Mouse (Mus musculus) liver, adult 2 months (tissue): ENCODE data around the gene Frmd4a. TPM values are rescaled to one million over a fixed set of nuclear protein-coding genes. Genes with fewer than 3 reads are reported as not detected.

Experiments
- DNase-seq: peaks from one replicate; pipeline ENCODE4 v3.0.0-alpha.2; 2011; ENCODE audit warnings: low read depth, low spot score; ENCODE audit errors: extremely low read depth
- H3K27ac ChIP-seq: fragments of 200-500 bp; replicated peaks from 2 replicates; pipeline ENCODE4 v1.5.1; 2012; ENCODE audit warnings: low read depth, mild to moderate bottlenecking, control low read depth, inconsistent platforms, low read length; ENCODE audit not compliant: insufficient read depth
- H3K27me3 ChIP-seq: fragments of 200-500 bp; 2 replicates; pipeline ENCODE4 v1.6.1; 2012; ENCODE audit warnings: mild to moderate bottlenecking, moderate library complexity, low read length, inconsistent platforms; ENCODE audit not compliant: control insufficient read depth, insufficient read depth
- H3K36me3 ChIP-seq: fragments of 200-500 bp; 2 replicates; pipeline ENCODE4 v1.6.1; 2012; ENCODE audit warnings: low read length, inconsistent platforms; ENCODE audit not compliant: control insufficient read depth, insufficient read depth
- H3K4me1 ChIP-seq: fragments of 200-500 bp; 2 replicates; pipeline ENCODE4 v1.6.1; 2011; ENCODE audit warnings: low read length; ENCODE audit not compliant: control insufficient read depth, insufficient read depth
- H3K4me3 ChIP-seq: fragments of 200-500 bp; 2 replicates; pipeline ENCODE4 v1.5.1; 2011; ENCODE audit warnings: low read depth, mild to moderate bottlenecking, control low read depth, low read length, moderate library complexity; ENCODE audit not compliant: insufficient read depth
- H3K79me2 ChIP-seq: fragments of 200-500 bp; 2 replicates; pipeline ENCODE4 v1.6.1; 2012; ENCODE audit warnings: inconsistent platforms, mild to moderate bottlenecking, low read length, moderate library complexity; ENCODE audit not compliant: control insufficient read depth, insufficient read depth
- H3K9ac ChIP-seq: fragments of 200-500 bp; 2 replicates; pipeline ENCODE4 v1.6.1; 2012; ENCODE audit warnings: low read depth, mild to moderate bottlenecking, control low read depth, inconsistent platforms, low read length
- CTCF ChIP-seq: fragments of 200-500 bp; IDR thresholded peaks from 2 replicates; pipeline ENCODE4 v1.5.1; 2011; ENCODE audit warnings: low read depth, low read length, control low read depth
- POLR2A ChIP-seq: fragments of 200-500 bp; IDR thresholded peaks from 2 replicates; pipeline ENCODE4 v1.6.1; 2011; ENCODE audit warnings: low read length, control low read depth; ENCODE audit not compliant: insufficient read depth; ENCODE audit errors: extremely low read depth
- WGBS: fragments of 180-500 bp; shearing (Covaris S2); methylation state at CpG from one replicate; pipeline ENCODE4 v1.1.7; 2018; 5-methylcytosine and 5-hydroxymethylcytosine counted together
- polyA plus RNA-seq: library from polyadenylated mRNA; depleted of rRNA; stranded (reverse); fragments of >200 nt; gene quantifications from 2 replicates; pipeline ENCODE4 v1.2.3, GENCODE M21; 2012
- total RNA-seq: library from RNA; depleted of rRNA; stranded (reverse); fragments of >200 nt; gene quantifications from 2 replicates; pipeline ENCODE4 v1.2.3, GENCODE M21; 2014

Gene Frmd4a
- total and polyA plus RNA-seq, 2 experiments = 2.1 to 3.1 TPM

GRCm38 (mm10) chr2:4575975-4576374, 558.5 kb downstream of the Frmd4a start:
- no peak overlapping the region for H3K27ac ChIP-seq
- H3K4me1 ChIP-seq = peaks cover 18% of the 10 kb centered on the region
- H3K9ac ChIP-seq = no peak overlapping the region
- H3K27me3 ChIP-seq = no peaks in the 10 kb centered on the region
- 90% methylated on average over 7 of the region's 7 CpGs for WGBS
- DNase-seq = no peak
- no peak for TF ChIP-seq CTCF
- no peak for TF ChIP-seq POLR2A
- no peak overlapping the region for H3K4me3 ChIP-seq
- H3K36me3 ChIP-seq = peaks cover 14% of the 10 kb centered on the region; the same call in 1 of the 2 replicates
- H3K79me2 ChIP-seq = no peaks in the 10 kb centered on the region

GRCm38 (mm10) chr2:4578291-4578690, 560.8 kb downstream of the Frmd4a start:
- TF ChIP-seq POLR2A (no peak), CTCF (no peak)
- Histone ChIP-seq H3K79me2 (no peaks in the 10 kb centered on the region), H3K9ac (no peak overlapping the region), H3K4me3 (no peak overlapping the region), H3K4me1 (peaks cover 5% of the 10 kb centered on the region), H3K36me3 (peaks cover 14% of the 10 kb centered on the region; the same call in 1 of the 2 replicates), H3K27ac (peak overlapping the region; percentile 31; the same call in 1 of the 2 replicates), H3K27me3 (no peaks in the 10 kb centered on the region)
- 59% methylated on average over 5 of the region's 5 CpGs for WGBS
- DNase-seq = no peak

- Histone ChIP-seq H3K36me3 (peaks cover 12% of the 10 kb centered on the region; the same call in 1 of the 2 replicates), H3K4me1 (peaks cover 2% of the 10 kb centered on the region), H3K4me3 (no peak overlapping the region), H3K79me2 (no peaks in the 10 kb centered on the region), H3K27ac (peak overlapping the region; percentile 54), H3K27me3 (no peaks in the 10 kb centered on the region), H3K9ac (no peak overlapping the region)
- DNase-seq = no peak
- 75% methylated on average over 8 of the region's 8 CpGs for WGBS
- TF ChIP-seq POLR2A = no peak
- TF ChIP-seq CTCF = no peak
These were observed 562.0 kb downstream of the Frmd4a start for GRCm38 (mm10) chr2:4579357-4580068.

GRCm38 (mm10) chr2:4580666-4581065, 563.1 kb downstream of the Frmd4a start:
- peaks cover 6% of the 10 kb centered on the region; the same call in 1 of the 2 replicates for H3K36me3 ChIP-seq
- WGBS = 78% methylated on average over 6 of the region's 6 CpGs

GRCm38 (mm10) chr2:4582930-4583329, 565.4 kb downstream of the Frmd4a start:
- TF ChIP-seq CTCF (no peak), POLR2A (no peak)
- H3K79me2 ChIP-seq = no peaks in the 10 kb centered on the region
- WGBS = 58% methylated on average over 2 of the region's 2 CpGs
- DNase-seq = no peak
- no peak overlapping the region for H3K9ac ChIP-seq
- no peak overlapping the region for H3K27ac ChIP-seq
- peaks cover 2% of the 10 kb centered on the region for H3K4me1 ChIP-seq
- H3K4me3 ChIP-seq = no peak overlapping the region
- H3K36me3 ChIP-seq = peaks cover 5% of the 10 kb centered on the region
- H3K27me3 ChIP-seq = no peaks in the 10 kb centered on the region

More at GRCm38 (mm10) chr2:4580666-4581065, 563.1 kb downstream of the Frmd4a start:
- Histone ChIP-seq H3K27ac (no peak overlapping the region), H3K27me3 (no peaks in the 10 kb centered on the region), H3K4me1 (peaks cover 2% of the 10 kb centered on the region), H3K9ac (no peak overlapping the region), H3K4me3 (no peak overlapping the region), H3K79me2 (no peaks in the 10 kb centered on the region)
- no peak for DNase-seq
- no peak for TF ChIP-seq CTCF

- H3K79me2 ChIP-seq = no peaks in the 10 kb centered on the region
- 82% methylated on average over 5 of the region's 5 CpGs for WGBS
- no peaks in the 10 kb centered on the region for H3K27me3 ChIP-seq
- peaks cover 6% of the 10 kb centered on the region for H3K4me1 ChIP-seq
- TF ChIP-seq CTCF (no peak), POLR2A (no peak)
- no peak overlapping the region for H3K4me3 ChIP-seq
- no peak overlapping the region for H3K9ac ChIP-seq
- no peak overlapping the region for H3K27ac ChIP-seq
- peaks cover 5% of the 10 kb centered on the region for H3K36me3 ChIP-seq
- no peak for DNase-seq
These were observed 566.7 kb downstream of the Frmd4a start for GRCm38 (mm10) chr2:4584252-4584651.
